In the genomic region with DNA sequence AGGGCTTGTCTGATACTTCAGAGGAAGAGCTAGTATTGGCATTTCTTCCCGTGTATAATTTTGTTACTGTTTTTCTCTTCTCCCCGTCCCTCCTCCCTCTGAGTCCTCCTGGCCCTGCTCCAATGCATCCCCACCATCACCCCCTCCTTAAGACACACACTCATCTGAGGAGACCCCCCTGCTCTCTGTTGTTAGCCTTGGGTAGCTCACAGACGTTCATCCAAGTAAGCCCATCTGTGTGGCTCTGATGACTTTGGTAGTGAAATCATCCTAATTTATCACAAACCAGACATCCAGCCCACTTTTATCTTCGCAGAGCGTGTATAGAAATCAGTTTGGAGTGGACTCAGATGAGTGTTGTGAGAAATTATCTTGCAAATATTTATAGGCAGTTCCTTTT, we compare ENCODE assay signal across 14 mouse cellular contexts. TPM values are rescaled to one million over a fixed set of nuclear protein-coding genes. Genes with fewer than 3 reads are reported as not detected.
A peak's percentile ranks its signal among the peaks of the same experiment; 100 is the strongest.
DNase-seq lines count a peak whose midpoint lies in the region; ATAC-seq and TF ChIP-seq lines count a peak whose summit lies in the region.
"Had no signal": no experiment of that assay in that cellular context is flagged by ENCODE, and none has a peak within 500 bp of the region (broad histone marks: within the 10 kb centered on the region; RNA-seq: fewer than 3 reads in every experiment).

No protein-coding gene starts in this region.

- 24% methylated on average over 5 of the region's 5 CpGs for WGBS in lung, embryonic 14.5 days
- WGBS in hindbrain, embryonic 14.5 days: 52% methylated on average over 5 of the region's 5 CpGs
- WGBS in limb, embryonic 15.5 days: 50% methylated on average over 5 of the region's 5 CpGs

- H3K4me3 ChIP-seq in lung, embryonic 14.5 days (ENCODE audit: low read depth, low read length): no peak overlapping the region
- H3K4me3 ChIP-seq in hindbrain, embryonic 14.5 days (replicated peaks; ENCODE audit: low read length): no peak overlapping the region
- H3K4me3 ChIP-seq in limb, embryonic 15.5 days: no peak overlapping the region
- H3K4me3 ChIP-seq: heart, embryonic 15.5 days; layer of hippocampus, adult 2 months; liver, embryonic 13.5 days had no signal

- no peaks in the 10 kb centered on the region for H3K36me3 ChIP-seq in lung, embryonic 14.5 days (ENCODE audit: insufficient read depth)
- H3K36me3 ChIP-seq in hindbrain, embryonic 14.5 days (replicated peaks; ENCODE audit: control insufficient read depth, insufficient read depth): no peaks in the 10 kb centered on the region
- no peaks in the 10 kb centered on the region for H3K36me3 ChIP-seq in limb, embryonic 15.5 days
- H3K36me3 ChIP-seq: heart, embryonic 15.5 days; liver, embryonic 13.5 days had no signal

- peak; percentile 78 for ATAC-seq in lung, embryonic 14.5 days (ENCODE audit: insufficient read depth)
- no peak for ATAC-seq in hindbrain, embryonic 14.5 days (ENCODE audit: low FRiP score)
- ATAC-seq in limb, embryonic 15.5 days (ENCODE audit: insufficient number of reproducible peaks, low FRiP score, low TSS enrichment, low read depth): no peak
- ATAC-seq: forebrain, embryonic 14.5 days had no signal

- H3K9ac ChIP-seq in lung, embryonic 14.5 days: no peak overlapping the region
- no peak overlapping the region for H3K9ac ChIP-seq in hindbrain, embryonic 14.5 days
- H3K9ac ChIP-seq in limb, embryonic 15.5 days: no peak overlapping the region
- H3K9ac ChIP-seq: heart, embryonic 15.5 days; liver, embryonic 13.5 days had no signal

- TF ChIP-seq POLR2A in brain, embryonic 14.5 days (IDR thresholded peaks at IDR 0.05; ENCODE audit: borderline replicate concordance, extremely low read depth, insufficient read depth, insufficient read length, poor library complexity, severe bottlenecking): no peak

- TF ChIP-seq CTCF in lung, embryonic 14.5 days (IDR thresholded peaks at IDR 0.05; ENCODE audit: low read depth): no peak
- TF ChIP-seq CTCF in brain, embryonic 14.5 days (IDR thresholded peaks at IDR 0.05; ENCODE audit: borderline replicate concordance, extremely low read depth, insufficient read depth, insufficient read length): no peak

- no peaks in the 10 kb centered on the region for H3K9me3 ChIP-seq in lung, embryonic 14.5 days (ENCODE audit: low read depth, low read length)
- no peaks in the 10 kb centered on the region for H3K9me3 ChIP-seq in hindbrain, embryonic 14.5 days (ENCODE audit: control insufficient read depth, low read length)
- no peaks in the 10 kb centered on the region for H3K9me3 ChIP-seq in limb, embryonic 15.5 days
- H3K9me3 ChIP-seq: heart, embryonic 15.5 days; liver, embryonic 13.5 days had no signal

- H3K27ac ChIP-seq in lung, embryonic 14.5 days (ENCODE audit: low read depth): peak overlapping the region; percentile 37; the same call in 1 of the 2 replicates
- H3K27ac ChIP-seq in hindbrain, embryonic 14.5 days: peak overlapping the region; percentile 89
- peak overlapping the region; percentile 66; the same call in 1 of the 2 replicates for H3K27ac ChIP-seq in limb, embryonic 15.5 days
- H3K27ac ChIP-seq: heart, embryonic 15.5 days; layer of hippocampus, adult 2 months; liver, embryonic 13.5 days had no signal

- peak; percentile 80 for DNase-seq in lung, embryonic 14.5 days
- DNase-seq in lung, adult 18-20 months: no peak
- peak; percentile 53 for DNase-seq in brain, embryonic 14.5 days (ENCODE audit: low read depth)
- no peak for DNase-seq in hindbrain, embryonic 14.5 days (ENCODE audit: low spot score)
- DNase-seq in right cerebral cortex, adult 18-20 months: no peak
- DNase-seq in natural killer cell, adult 2 months (ENCODE audit: low spot score in 2 of 2): no peak
- no peak for DNase-seq in cerebellum, adult 18-20 months
- DNase-seq: cerebellum, adult 8-10 months; liver, embryonic 13.5 days; thymus, adult 18-20 months had no signal

- H3K4me1 ChIP-seq in lung, embryonic 14.5 days (ENCODE audit: insufficient read depth): peaks cover 13% of the 10 kb centered on the region
- H3K4me1 ChIP-seq in hindbrain, embryonic 14.5 days (replicated peaks; ENCODE audit: control insufficient read depth, insufficient read depth, low read length): peaks cover 40% of the 10 kb centered on the region
- peaks cover 29% of the 10 kb centered on the region for H3K4me1 ChIP-seq in limb, embryonic 15.5 days
- H3K4me1 ChIP-seq: liver, embryonic 13.5 days had no signal

- peaks cover 12% of the 10 kb centered on the region; the same call in 1 of the 2 replicates for H3K27me3 ChIP-seq in lung, embryonic 14.5 days (ENCODE audit: insufficient read depth, low read length)
- 0 out of 2 replicates have a peak, but pooled peaks cover 2% of the 10 kb centered on the region for H3K27me3 ChIP-seq in hindbrain, embryonic 14.5 days (ENCODE audit: control insufficient read depth, insufficient read depth, low read length)
- peaks cover 11% of the 10 kb centered on the region; the same call in 1 of the 2 replicates for H3K27me3 ChIP-seq in limb, embryonic 15.5 days

- H3K4me2 ChIP-seq in lung, embryonic 14.5 days: peak overlapping the region; percentile 41
- H3K4me2 ChIP-seq in hindbrain, embryonic 14.5 days (replicated peaks): no peak overlapping the region; the same call in 1 of the 2 replicates
- peak overlapping the region; percentile 10; the same call in 1 of the 2 replicates for H3K4me2 ChIP-seq in limb, embryonic 15.5 days
- H3K4me2 ChIP-seq: heart, embryonic 15.5 days; liver, embryonic 13.5 days had no signal

RNA-seq across cellular contexts. Expression of gene Zfhx3, which starts 4.4 kb away (rescaled TPM):
- 18.6 and 19.8 TPM in 2 replicates for polyA plus RNA-seq in lung, embryonic 14.5 days (2014; fragmentation: Nextera tagmentation; extraction: Ambion mirVana)
- 9.7 and 31.3 TPM in 2 replicates for polyA plus RNA-seq in brain, embryonic 14.5 days (2012; rRNA removed)
- polyA plus RNA-seq in hindbrain, embryonic 14.5 days (2014; fragmentation: Nextera tagmentation; extraction: Ambion mirVana): 30.2 and 34.7 TPM in 2 replicates
- 14.9 and 19.3 TPM in 2 replicates for polyA plus RNA-seq in limb, embryonic 15.5 days (2015; fragmentation: Nextera tagmentation; extraction: Ambion mirVana)

Comparison
In these comparisons a context has a peak if more than half of its experiments do, and no peak if none do; other contexts are left out.
1. DNase-seq: peak in lung, embryonic 14.5 days (single experiment) and brain, embryonic 14.5 days (single experiment); none in lung, adult 18-20 months (0 of 2), hindbrain, embryonic 14.5 days (single experiment), right cerebral cortex, adult 18-20 months (single experiment), natural killer cell, adult 2 months (0 of 2) and cerebellum, adult 18-20 months (0 of 2).
2. H3K27ac ChIP-seq: peak in every context shown above with its lines; median percentile 89 in hindbrain, embryonic 14.5 days; 66 in limb, embryonic 15.5 days; 37 in lung, embryonic 14.5 days.